Mouse (Mus musculus): ENCODE measurements around the gene Kcnrg.

DNA sequence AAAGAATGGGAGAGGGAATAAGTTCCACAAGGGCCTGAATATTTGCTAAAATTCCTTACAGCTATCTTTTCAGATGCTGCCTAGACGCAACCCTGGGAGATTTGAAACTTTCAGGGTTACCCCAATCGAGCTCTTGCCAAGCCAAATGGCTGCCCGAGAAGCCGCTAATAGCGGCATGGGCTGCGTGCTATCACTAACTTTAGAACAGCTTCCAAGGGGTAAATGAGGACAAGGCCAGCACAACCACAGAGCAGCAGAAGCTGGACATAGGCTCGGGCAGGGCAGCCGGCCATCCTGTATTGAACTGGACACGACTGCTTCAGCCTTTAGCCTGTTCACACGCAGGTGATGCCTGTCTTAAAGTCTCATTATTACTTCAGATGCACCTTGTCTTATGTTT, 32.2 kb upstream of the Kcnrg start:
- TF ChIP-seq CTCF (conservative IDR thresholded peaks at IDR 0.05; ENCODE audit: insufficient read depth, insufficient read length, low read depth, low read length) (no peak), POLR2A (IDR thresholded peaks at IDR 0.05; ENCODE audit: low read depth, low read length) (no peak)

Data from kidney, adult 2 months (tissue).